ENCODE assay signal across 27 mouse cellular contexts in the genomic region with DNA sequence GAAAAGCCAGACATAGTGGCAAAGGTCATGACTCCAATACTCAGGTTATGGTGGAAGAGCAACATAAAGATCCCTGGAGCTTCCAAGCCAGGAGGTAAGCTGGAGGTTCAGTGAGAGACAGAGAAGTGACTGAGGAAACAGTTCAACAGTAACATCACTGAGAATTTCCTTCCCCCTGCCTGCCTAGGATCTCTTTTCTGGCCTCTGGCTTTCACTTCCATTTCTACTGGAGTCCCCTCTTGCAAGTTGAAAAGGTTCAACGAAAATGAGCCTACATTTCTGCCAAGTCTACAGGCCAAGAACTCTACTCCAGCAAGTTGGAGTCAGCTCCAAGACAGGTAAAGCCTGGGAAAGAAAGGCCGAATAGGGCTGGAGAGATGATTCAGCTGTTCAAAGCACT.
"Had no signal": no experiment of that assay in that cellular context is flagged by ENCODE, and none has a peak within 500 bp of the region (broad histone marks: within the 10 kb centered on the region; RNA-seq: fewer than 3 reads in every experiment).

No protein-coding gene starts in this region.

- H3K9ac ChIP-seq: embryonic facial prominence, embryonic 12.5 days; embryonic facial prominence, embryonic 13.5 days; embryonic facial prominence, embryonic 15.5 days; forebrain, embryonic 13.5 days; forebrain, embryonic 15.5 days; forebrain, postnatal 0 days had no signal

- H3K9me3 ChIP-seq: embryonic facial prominence, embryonic 10.5 days; embryonic facial prominence, embryonic 12.5 days; embryonic facial prominence, embryonic 13.5 days; embryonic facial prominence, embryonic 15.5 days; forebrain, embryonic 10.5 days; forebrain, embryonic 13.5 days; forebrain, embryonic 15.5 days had no signal

- H3K4me1 ChIP-seq: forebrain, embryonic 15.5 days had no signal

- H3K27ac ChIP-seq: embryonic facial prominence, embryonic 10.5 days; embryonic facial prominence, embryonic 12.5 days; embryonic facial prominence, embryonic 13.5 days; embryonic facial prominence, embryonic 15.5 days; forebrain, embryonic 10.5 days; forebrain, embryonic 13.5 days; forebrain, embryonic 15.5 days; gastrocnemius, adult 2 months; heart, adult 2 months had no signal

- H3K4me2 ChIP-seq: embryonic facial prominence, embryonic 12.5 days; embryonic facial prominence, embryonic 13.5 days; embryonic facial prominence, embryonic 15.5 days; forebrain, embryonic 13.5 days; forebrain, embryonic 15.5 days had no signal

- H3K27me3 ChIP-seq: embryonic facial prominence, embryonic 15.5 days; forebrain, embryonic 13.5 days; forebrain, embryonic 15.5 days had no signal

- H3K4me3 ChIP-seq: embryonic facial prominence, embryonic 10.5 days; embryonic facial prominence, embryonic 12.5 days; embryonic facial prominence, embryonic 13.5 days; embryonic facial prominence, embryonic 15.5 days; erythroblast, embryonic 14.5 days; forebrain, embryonic 10.5 days; forebrain, embryonic 13.5 days; forebrain, embryonic 15.5 days; gastrocnemius, adult 2 months; heart, adult 2 months had no signal

- DNase-seq: cerebellum, adult 2 months; cerebellum, adult 8-10 months; cerebellum, adult 9-10 months; cerebellum, adult 9-11 months; cerebellum, postnatal 14 days; cerebellum, postnatal 25 days; cerebellum, postnatal 36 days; embryo, embryonic 11 days; forebrain, postnatal 0 days; gastrocnemius, adult 2 months; gastrocnemius, postnatal 10 days; gastrocnemius, postnatal 14 days; gastrocnemius, postnatal 25 days; gastrocnemius, postnatal 36 days; heart, adult 11 months; heart, adult 18-20 months; heart, adult 2 months had no signal

- ATAC-seq: forebrain, embryonic 13.5 days; forebrain, embryonic 14.5 days; forebrain, embryonic 15.5 days; forebrain, embryonic 16.5 days; forebrain, postnatal 0 days had no signal

- H3K36me3 ChIP-seq: embryonic facial prominence, embryonic 10.5 days; embryonic facial prominence, embryonic 12.5 days; embryonic facial prominence, embryonic 13.5 days; embryonic facial prominence, embryonic 15.5 days; forebrain, embryonic 10.5 days; forebrain, embryonic 15.5 days had no signal
